Mouse (Mus musculus) erythroblast, embryonic 14.5 days (primary cell): Measurements from ENCODE around the gene Apol6. TPM values are rescaled to one million over a fixed set of nuclear protein-coding genes. Genes with fewer than 3 reads are reported as not detected.

Experiments
- H3K27me3 ChIP-seq: 2 replicates; pipeline ENCODE4 v1.6.1; 2012; ENCODE audit warnings: inconsistent platforms; ENCODE audit not compliant: control insufficient read depth
- H3K36me3 ChIP-seq: 2 replicates; pipeline ENCODE4 v1.6.1; 2012; ENCODE audit warnings: mild to moderate bottlenecking, inconsistent platforms; ENCODE audit not compliant: control insufficient read depth
- H3K4me1 ChIP-seq: 2 replicates; pipeline ENCODE4 v1.6.1; 2012; ENCODE audit warnings: inconsistent platforms; ENCODE audit not compliant: control insufficient read depth
- H3K4me3 ChIP-seq: replicated peaks from 2 replicates; pipeline ENCODE3; 2012; ENCODE audit warnings: moderate library complexity, mild to moderate bottlenecking, inconsistent platforms
- H3K9me3 ChIP-seq: 2 replicates; pipeline ENCODE4 v1.6.1; 2012; ENCODE audit warnings: low read length, inconsistent platforms, mixed read lengths; ENCODE audit not compliant: control insufficient read depth
- GATA1 ChIP-seq: IDR thresholded peaks from 2 replicates; pipeline ENCODE4 v1.6.1; 2012; ENCODE audit warnings: low read length, inconsistent platforms, mixed read lengths
- TAL1 ChIP-seq: IDR thresholded peaks from 3 replicates; pipeline ENCODE4 v1.6.1; 2012; ENCODE audit warnings: low read length, inconsistent platforms, mixed read lengths
- polyA plus RNA-seq: library from polyadenylated mRNA; stranded (reverse); fragments of >175 nt; gene quantifications from 2 replicates; pipeline ENCODE4 v1.2.3, GENCODE M21; 2012

Apol6 gene
- polyA plus RNA-seq, 1 experiment = 0.03 TPM

- no peaks in the 10 kb centered on the region; the same call in 1 of the 2 replicates for H3K36me3 ChIP-seq
- H3K9me3 ChIP-seq = no peaks in the 10 kb centered on the region
- H3K4me3 ChIP-seq = no peak overlapping the region
- TF ChIP-seq TAL1 (no peak), GATA1 (no peak)
- H3K27me3 ChIP-seq = no peaks in the 10 kb centered on the region
- no peaks in the 10 kb centered on the region for H3K4me1 ChIP-seq
Observed at GRCm38 (mm10) chr15:77086488-77086887, 42.0 kb downstream of the Apol6 start.

- TF ChIP-seq GATA1 (no peak), TAL1 (no peak)
- Histone ChIP-seq H3K4me1 (no peaks in the 10 kb centered on the region), H3K36me3 (no peaks in the 10 kb centered on the region; the same call in 1 of the 2 replicates), H3K27me3 (no peaks in the 10 kb centered on the region), H3K4me3 (no peak overlapping the region), H3K9me3 (no peaks in the 10 kb centered on the region)
Observed at GRCm38 (mm10) chr15:77089249-77089648, 44.7 kb downstream of the Apol6 start.

GRCm38 (mm10) chr15:77090531-77090930 lies 46.0 kb downstream of the Apol6 start:
- no peaks in the 10 kb centered on the region for H3K27me3 ChIP-seq
- no peaks in the 10 kb centered on the region; the same call in 1 of the 2 replicates for H3K36me3 ChIP-seq
- H3K4me1 ChIP-seq = no peaks in the 10 kb centered on the region
- no peak overlapping the region for H3K4me3 ChIP-seq
- H3K9me3 ChIP-seq = no peaks in the 10 kb centered on the region
- TF ChIP-seq GATA1 (no peak), TAL1 (no peak)

GRCm38 (mm10) chr15:77091394-77091793 lies 46.9 kb downstream of the Apol6 start:
- H3K9me3 ChIP-seq = no peaks in the 10 kb centered on the region
- H3K4me3 ChIP-seq = no peak overlapping the region
- H3K36me3 ChIP-seq = no peaks in the 10 kb centered on the region; the same call in 1 of the 2 replicates
- H3K27me3 ChIP-seq = no peaks in the 10 kb centered on the region
- TF ChIP-seq GATA1 (no peak), TAL1 (no peak)
- H3K4me1 ChIP-seq = no peaks in the 10 kb centered on the region

- Histone ChIP-seq H3K4me3 (no peak overlapping the region), H3K27me3 (no peaks in the 10 kb centered on the region), H3K9me3 (no peaks in the 10 kb centered on the region), H3K36me3 (peaks cover 3% of the 10 kb centered on the region; the same call in 1 of the 2 replicates), H3K4me1 (no peaks in the 10 kb centered on the region)
- no peak for TF ChIP-seq GATA1
- TF ChIP-seq TAL1 = no peak
Observed at GRCm38 (mm10) chr15:77094431-77094830, 49.9 kb downstream of the Apol6 start.

- H3K4me1 ChIP-seq = no peaks in the 10 kb centered on the region
- TF ChIP-seq GATA1 (no peak), TAL1 (no peak)
- H3K4me3 ChIP-seq = no peak overlapping the region
Observed at GRCm38 (mm10) chr15:77095216-77095615, 50.7 kb downstream of the Apol6 start.

GRCm38 (mm10) chr15:77097358-77097757 lies 52.8 kb downstream of the Apol6 start:
- Histone ChIP-seq H3K27me3 (no peaks in the 10 kb centered on the region), H3K4me3 (no peak overlapping the region), H3K4me1 (no peaks in the 10 kb centered on the region), H3K36me3 (peaks cover 3% of the 10 kb centered on the region; the same call in 1 of the 2 replicates), H3K9me3 (no peaks in the 10 kb centered on the region)
- TF ChIP-seq GATA1 = no peak
- TF ChIP-seq TAL1 = no peak

More at GRCm38 (mm10) chr15:77095216-77095615, 50.7 kb downstream of the Apol6 start:
- H3K27me3 ChIP-seq = no peaks in the 10 kb centered on the region
- H3K36me3 ChIP-seq = peaks cover 3% of the 10 kb centered on the region; the same call in 1 of the 2 replicates
- H3K9me3 ChIP-seq = no peaks in the 10 kb centered on the region

GRCm38 (mm10) chr15:77099756-77100155 lies 55.2 kb downstream of the Apol6 start:
- Histone ChIP-seq H3K4me1 (no peaks in the 10 kb centered on the region), H3K27me3 (no peaks in the 10 kb centered on the region), H3K4me3 (no peak overlapping the region)

GRCm38 (mm10) chr15:77102685-77103084 lies 58.2 kb downstream of the Apol6 start:
- Histone ChIP-seq H3K4me1 (no peaks in the 10 kb centered on the region), H3K36me3 (no peaks in the 10 kb centered on the region; the same call in 1 of the 2 replicates), H3K9me3 (no peaks in the 10 kb centered on the region), H3K4me3 (no peak overlapping the region), H3K27me3 (no peaks in the 10 kb centered on the region)
- TF ChIP-seq TAL1 = no peak

More at GRCm38 (mm10) chr15:77099756-77100155, 55.2 kb downstream of the Apol6 start:
- peaks cover 3% of the 10 kb centered on the region; the same call in 1 of the 2 replicates for H3K36me3 ChIP-seq
- no peaks in the 10 kb centered on the region for H3K9me3 ChIP-seq
- TF ChIP-seq GATA1 (no peak), TAL1 (no peak)
